Mouse (Mus musculus) kidney, embryonic 14.5 days (tissue): ENCODE results near the gene Cplx3. TPM values are rescaled to one million over a fixed set of nuclear protein-coding genes. Genes with fewer than 3 reads are reported as not detected.

Source experiments
- ATAC-seq: fragments of 200-750 bp; cut with Nextera tagmentation; 2 replicates; pipeline ENCODE4 v1.8.0; 2017; ENCODE audit warnings: moderate number of reproducible peaks, mild to moderate bottlenecking, moderate TSS enrichment, moderate library complexity; ENCODE audit not compliant: low FRiP score, low TSS enrichment
- H3K27ac ChIP-seq: fragments of 300-500 bp; sonication (generic); 2 replicates; pipeline ENCODE4 v1.5.1; 2014; ENCODE audit warnings: low read depth, mild to moderate bottlenecking, low read length, moderate library complexity, mixed read lengths
- H3K27me3 ChIP-seq: fragments of 300-500 bp; sonication (generic); 2 replicates; pipeline ENCODE4 v1.6.1; 2014; ENCODE audit warnings: mild to moderate bottlenecking, low read length; ENCODE audit not compliant: control insufficient read depth, insufficient read depth
- H3K36me3 ChIP-seq: fragments of 300-500 bp; sonication (generic); 2 replicates; pipeline ENCODE4 v1.6.1; 2014; ENCODE audit warnings: low read length, mixed read lengths; ENCODE audit not compliant: control insufficient read depth, insufficient read depth
- H3K4me1 ChIP-seq: fragments of 300-500 bp; sonication (generic); 2 replicates; pipeline ENCODE4 v1.6.1; 2014; ENCODE audit warnings: low read length, mixed read lengths; ENCODE audit not compliant: control insufficient read depth, insufficient read depth
- H3K4me2 ChIP-seq: fragments of 300-500 bp; sonication (generic); replicated peaks from 2 replicates; pipeline ENCODE4 v1.6.1; 2014; ENCODE audit warnings: low read depth, mild to moderate bottlenecking, low read length
- H3K4me3 ChIP-seq: fragments of 300-500 bp; sonication (generic); 2 replicates; pipeline ENCODE4 v1.5.1; 2014; ENCODE audit warnings: mild to moderate bottlenecking, low read length
- H3K9ac ChIP-seq: fragments of 300-500 bp; sonication (generic); 2 replicates; pipeline ENCODE4 v1.6.1; 2014; ENCODE audit warnings: low read depth, mild to moderate bottlenecking, low read length, moderate library complexity
- H3K9me3 ChIP-seq: fragments of 300-500 bp; sonication (generic); 2 replicates; pipeline ENCODE4 v1.6.1; 2016; ENCODE audit warnings: low read length; ENCODE audit not compliant: control insufficient read depth
- WGBS: fragments of 180-500 bp; shearing (Covaris S2); extraction: QIAGEN DNeasy Blood & Tissue Kit; methylation state at CpG from one replicate; pipeline ENCODE4 v1.1.7; 2014; 5-methylcytosine and 5-hydroxymethylcytosine counted together
- polyA plus RNA-seq: library from polyadenylated mRNA; unstranded; fragments of >200 nt; fragmentation: Nextera tagmentation; extraction: Ambion mirVana; gene quantifications from 2 replicates; pipeline ENCODE4 v1.2.1, GENCODE M21; 2014

Gene Cplx3
- polyA plus RNA-seq, 1 experiment from 2014 or later: not detected

- Histone ChIP-seq H3K9ac (no peak overlapping the region), H3K27me3 (no peaks in the 10 kb centered on the region), H3K36me3 (peaks cover 19% of the 10 kb centered on the region; the same call in 1 of the 2 replicates), H3K27ac (no peak overlapping the region), H3K4me1 (peaks cover 22% of the 10 kb centered on the region), H3K4me2 (no peak overlapping the region), H3K4me3 (no peak overlapping the region), H3K9me3 (no peaks in the 10 kb centered on the region)
- ATAC-seq: no peak
- 33% methylated on average over 4 of the region's 4 CpGs for WGBS
Measured at GRCm38 (mm10) chr9:57597929-57598382, 8.1 kb downstream of the Cplx3 start.

GRCm38 (mm10) chr9:57597265-57597664 lies 8.8 kb downstream of the Cplx3 start:
- no peak for ATAC-seq
- Histone ChIP-seq H3K4me2 (no peak overlapping the region), H3K27me3 (no peaks in the 10 kb centered on the region), H3K36me3 (peaks cover 19% of the 10 kb centered on the region; the same call in 1 of the 2 replicates), H3K9me3 (no peaks in the 10 kb centered on the region), H3K4me1 (peaks cover 22% of the 10 kb centered on the region), H3K9ac (no peak overlapping the region), H3K4me3 (no peak overlapping the region), H3K27ac (no peak overlapping the region)
- 81% methylated on average over 8 of the region's 8 CpGs for WGBS

- Histone ChIP-seq H3K4me2 (0 out of 2 replicates have a peak overlapping the region, but pooled peaks have one; percentile 8), H3K9ac (0 out of 2 replicates have a peak overlapping the region, but pooled peaks have one; percentile 23), H3K9me3 (no peaks in the 10 kb centered on the region), H3K27ac (no peak overlapping the region; the same call in 1 of the 2 replicates), H3K27me3 (no peaks in the 10 kb centered on the region), H3K36me3 (peaks cover 19% of the 10 kb centered on the region; the same call in 1 of the 2 replicates), H3K4me1 (peaks cover 18% of the 10 kb centered on the region), H3K4me3 (no peak overlapping the region)
- 38% methylated on average over 9 of the region's 9 CpGs for WGBS
- ATAC-seq: no peak
Measured at GRCm38 (mm10) chr9:57594174-57594509, 11.9 kb downstream of the Cplx3 start.

DNA sequence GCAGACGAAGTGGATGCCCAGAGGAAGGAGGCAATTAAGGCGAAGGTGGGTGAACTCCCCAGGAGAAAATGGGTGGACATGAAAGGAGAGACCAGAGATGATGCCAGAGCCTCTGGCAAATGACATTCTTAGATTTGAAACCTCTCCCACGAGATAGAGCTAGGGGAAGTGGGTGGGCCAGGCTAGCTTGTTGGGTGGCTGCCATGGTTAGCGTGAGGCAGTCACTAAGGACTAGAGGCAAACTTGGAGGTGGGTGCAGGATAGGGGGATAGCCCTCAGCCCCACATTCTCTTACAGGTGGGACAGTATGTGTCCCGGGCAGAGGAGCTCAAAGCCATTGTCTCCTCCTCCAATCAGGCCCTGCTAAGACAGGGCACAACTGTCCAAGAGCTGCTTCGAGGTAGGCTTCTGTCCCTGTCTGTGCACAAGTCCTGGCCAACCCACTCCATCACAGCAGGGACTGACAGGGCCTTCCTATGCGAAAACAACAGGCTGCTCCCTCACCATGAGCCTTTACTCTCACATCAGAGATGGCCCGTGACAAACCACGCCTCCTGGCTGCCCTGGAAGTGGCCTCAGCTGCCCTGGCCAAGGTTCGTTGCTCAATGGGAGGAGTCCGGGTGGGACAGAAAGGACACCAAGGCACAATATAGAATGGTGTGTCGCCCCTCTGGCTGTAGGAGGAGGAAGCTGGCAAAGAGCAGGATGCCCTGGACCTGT lies 12.5 kb downstream of the Cplx3 start:
- Histone ChIP-seq H3K4me2 (0 out of 2 replicates have a peak overlapping the region, but pooled peaks have one; percentile 8), H3K4me1 (peaks cover 16% of the 10 kb centered on the region), H3K36me3 (peaks cover 19% of the 10 kb centered on the region; the same call in 1 of the 2 replicates), H3K4me3 (no peak overlapping the region), H3K27ac (no peak overlapping the region), H3K27me3 (no peaks in the 10 kb centered on the region), H3K9ac (0 out of 2 replicates have a peak overlapping the region, but pooled peaks have one; percentile 23), H3K9me3 (no peaks in the 10 kb centered on the region)
- peak; percentile 29; the same call in 1 of the 2 replicates for ATAC-seq
- WGBS: 33% methylated on average over 12 of the region's 12 CpGs

- H3K4me2 ChIP-seq: no peak overlapping the region
Measured at GRCm38 (mm10) chr9:57590726-57591125, 15.4 kb downstream of the Cplx3 start.

GRCm38 (mm10) chr9:57589224-57590126 lies 16.6 kb downstream of the Cplx3 start, which contains the start of gene Ulk3:
TSS of gene Ulk3 (plus strand) at chr9:57589452.
- Histone ChIP-seq H3K27ac (peak within 1 kb of the TSS; percentile 84), H3K9ac (peak within 1 kb of the TSS; percentile 71), H3K36me3 (peaks cover 36% of the 10 kb centered on the region), H3K4me3 (peak within 1 kb of the TSS; percentile 78), H3K9me3 (no peaks in the 10 kb centered on the region), H3K27me3 (no peaks in the 10 kb centered on the region), H3K4me2 (peak within 1 kb of the TSS; percentile 94), H3K4me1 (peaks cover 16% of the 10 kb centered on the region)
- peak; percentile 78 for ATAC-seq
- WGBS: under 1% methylated on average over 58 of the region's 58 CpGs

More at GRCm38 (mm10) chr9:57590726-57591125, 15.4 kb downstream of the Cplx3 start:
- peaks cover 37% of the 10 kb centered on the region for H3K36me3 ChIP-seq
- no peak overlapping the region for H3K4me3 ChIP-seq
- H3K9ac ChIP-seq: no peak overlapping the region
- ATAC-seq: no peak
- H3K9me3 ChIP-seq: no peaks in the 10 kb centered on the region
- WGBS: 42% methylated on average over 5 of the region's 5 CpGs
- no peak overlapping the region for H3K27ac ChIP-seq
- no peaks in the 10 kb centered on the region for H3K27me3 ChIP-seq
- H3K4me1 ChIP-seq: peaks cover 16% of the 10 kb centered on the region

GRCm38 (mm10) chr9:57584991-57585390 lies 21.1 kb downstream of the Cplx3 start:
- H3K36me3 ChIP-seq: peaks cover 59% of the 10 kb centered on the region
- WGBS: 89% methylated on average over 3 of the region's 3 CpGs
- no peak for ATAC-seq

DNA sequence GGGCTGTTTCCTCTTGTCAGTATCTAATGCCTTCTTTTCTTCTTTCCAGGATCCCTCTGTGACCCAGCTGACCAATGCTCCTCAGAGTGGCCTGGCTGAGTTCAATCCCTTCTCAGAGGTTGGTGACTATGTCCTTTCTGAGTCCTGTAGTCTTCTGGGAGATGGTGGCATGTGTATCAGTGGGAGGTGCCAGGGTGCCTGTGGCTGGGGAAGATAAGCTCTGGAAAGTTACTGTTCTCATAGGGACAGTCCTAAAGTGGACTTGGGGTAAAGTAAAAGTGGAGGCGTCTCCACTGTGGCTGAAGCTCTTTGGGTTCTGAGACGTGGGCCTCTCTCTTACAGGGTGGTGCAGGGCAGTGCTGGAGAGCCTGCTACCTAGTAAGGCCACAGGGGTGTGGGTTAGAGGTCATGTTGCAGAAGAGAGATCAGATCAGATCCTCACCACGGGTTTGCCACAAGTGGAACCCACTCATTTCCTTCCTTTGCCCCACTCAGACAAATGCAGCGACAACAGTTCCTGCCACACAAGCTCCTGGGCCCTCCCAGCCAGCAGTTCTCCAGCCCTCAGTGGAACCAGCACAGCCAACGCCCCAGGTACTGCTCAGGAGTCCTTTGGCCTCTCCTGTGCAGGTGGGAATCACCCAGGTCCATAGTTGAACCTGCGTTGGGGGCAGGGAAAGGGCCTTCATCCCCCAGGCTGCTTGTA lies 28.8 kb downstream of the Cplx3 start:
- H3K36me3 ChIP-seq: peaks cover 44% of the 10 kb centered on the region
- ATAC-seq: no peak
- no peaks in the 10 kb centered on the region for H3K4me1 ChIP-seq
- WGBS: 79% methylated on average over 6 of the region's 6 CpGs
- H3K4me2 ChIP-seq: no peak overlapping the region
- no peak overlapping the region for H3K27ac ChIP-seq
- H3K4me3 ChIP-seq: no peak overlapping the region
- no peak overlapping the region for H3K9ac ChIP-seq
- H3K27me3 ChIP-seq: no peaks in the 10 kb centered on the region
- no peaks in the 10 kb centered on the region for H3K9me3 ChIP-seq

More at GRCm38 (mm10) chr9:57584991-57585390, 21.1 kb downstream of the Cplx3 start:
- H3K27me3 ChIP-seq: no peaks in the 10 kb centered on the region
- no peaks in the 10 kb centered on the region for H3K9me3 ChIP-seq
- H3K4me2 ChIP-seq: no peak overlapping the region
- 0 out of 2 replicates have a peak, but pooled peaks cover 3% of the 10 kb centered on the region for H3K4me1 ChIP-seq
- no peak overlapping the region for H3K9ac ChIP-seq
- no peak overlapping the region for H3K4me3 ChIP-seq
- no peak overlapping the region for H3K27ac ChIP-seq
